9 mouse cellular contexts compared by ENCODE assay signal in genomic region chr2:60905283-60905682, GRCm38 (mm10). TPM values are rescaled to one million over a fixed set of nuclear protein-coding genes. Genes with fewer than 3 reads are reported as not detected.
A peak's percentile ranks its signal among the peaks of the same experiment; 100 is the strongest.
DNase-seq lines count a peak whose midpoint lies in the region; ATAC-seq and TF ChIP-seq lines count a peak whose summit lies in the region.
"Had no signal": no experiment of that assay in that cellular context is flagged by ENCODE, and none has a peak within 500 bp of the region (broad histone marks: within the 10 kb centered on the region; RNA-seq: fewer than 3 reads in every experiment).

No protein-coding gene starts in this region.

- ATAC-seq in forebrain, embryonic 14.5 days: no peak
- ATAC-seq in forebrain, embryonic 11.5 days (replicated peaks; ENCODE audit: low FRiP score): no peak
- ATAC-seq in liver, postnatal 0 days: no peak

- peak; percentile 61 for TF ChIP-seq CTCF in left cerebral cortex, adult 2 months (IDR thresholded peaks at IDR 0.05)
- TF ChIP-seq CTCF in liver, postnatal 0 days (IDR thresholded peaks at IDR 0.05; ENCODE audit: low read depth): peak; percentile 59

- intact Hi-C loops in left cerebral cortex, adult 2 months (cut with DNase I): loop anchor here (1.0 to 5.0 kb wide), 2 partner anchors 497 to 550 kb away; no protein-coding TSS in a partner anchor

- WGBS in forebrain, embryonic 14.5 days: 28% methylated on average over 3 of the region's 3 CpGs
- WGBS in forebrain, embryonic 11.5 days: 36% methylated on average over 3 of the region's 3 CpGs
- WGBS in liver, postnatal 0 days (ENCODE audit: insufficient replicate concordance): 4% methylated on average over 3 of the region's 3 CpGs

- H3K4me2 ChIP-seq in forebrain, embryonic 14.5 days (ENCODE audit: low read length): no peak overlapping the region
- H3K4me2 ChIP-seq in forebrain, embryonic 11.5 days (ENCODE audit: low read depth, low read length, severe bottlenecking): no peak overlapping the region
- no peak overlapping the region for H3K4me2 ChIP-seq in liver, postnatal 0 days (ENCODE audit: low read depth, low read length)

- TF ChIP-seq EP300 in liver, postnatal 0 days (IDR thresholded peaks at IDR 0.05; ENCODE audit: low read depth): 0 out of 2 replicates have a peak, but pooled peaks have one; percentile 14

- 0 out of 2 replicates have a peak, but pooled peaks cover 3% of the 10 kb centered on the region for H3K27me3 ChIP-seq in forebrain, embryonic 14.5 days (replicated peaks; ENCODE audit: control insufficient read depth, insufficient read depth, low read length)
- no peaks in the 10 kb centered on the region for H3K27me3 ChIP-seq in forebrain, embryonic 11.5 days (ENCODE audit: control insufficient read depth, insufficient read depth, low read length)
- no peaks in the 10 kb centered on the region for H3K27me3 ChIP-seq in liver, postnatal 0 days (ENCODE audit: insufficient read depth, low read length)

- no peaks in the 10 kb centered on the region for H3K36me3 ChIP-seq in forebrain, embryonic 14.5 days (ENCODE audit: control insufficient read depth, insufficient read depth, low read length)
- no peaks in the 10 kb centered on the region for H3K36me3 ChIP-seq in forebrain, embryonic 11.5 days (ENCODE audit: control insufficient read depth, insufficient read depth, low read length)
- H3K36me3 ChIP-seq in liver, postnatal 0 days (replicated peaks; ENCODE audit: insufficient read depth, low read length): no peaks in the 10 kb centered on the region

- H3K4me3 ChIP-seq in forebrain, embryonic 14.5 days (ENCODE audit: low read depth, low read length): no peak overlapping the region
- H3K4me3 ChIP-seq in forebrain, embryonic 11.5 days (ENCODE audit: low read depth, low read length): no peak overlapping the region
- H3K4me3 ChIP-seq in left cerebral cortex, adult 2 months: no peak overlapping the region
- H3K4me3 ChIP-seq in liver, postnatal 0 days (ENCODE audit: low read depth, low read length): no peak overlapping the region

- no peak overlapping the region for H3K9ac ChIP-seq in forebrain, embryonic 14.5 days (ENCODE audit: low read length)
- H3K9ac ChIP-seq in forebrain, embryonic 11.5 days (ENCODE audit: low read length): no peak overlapping the region
- H3K9ac ChIP-seq in liver, postnatal 0 days (replicated peaks): no peak overlapping the region

- H3K9me3 ChIP-seq in forebrain, embryonic 14.5 days (replicated peaks; ENCODE audit: control insufficient read depth, low read length): no peaks in the 10 kb centered on the region
- no peaks in the 10 kb centered on the region for H3K9me3 ChIP-seq in forebrain, embryonic 11.5 days (ENCODE audit: control insufficient read depth, low read length)
- H3K9me3 ChIP-seq in liver, postnatal 0 days (ENCODE audit: low read length): no peaks in the 10 kb centered on the region

- DNase-seq in forebrain, embryonic 14.5 days (ENCODE audit: low spot score): peak; percentile 58
- DNase-seq in forebrain, embryonic 11.5 days (ENCODE audit: low spot score): no peak
- DNase-seq in left cerebral cortex, adult 2 months (ENCODE audit: extremely low spot score in 1 of 2, low spot score in 2 of 2): no peak
- no peak for DNase-seq in left cerebral cortex, adult 9 months (ENCODE audit: low spot score in 2 of 2)
- peak; percentile 74 for DNase-seq in adipocyte (ENCODE audit: low spot score)
- DNase-seq in liver, postnatal 0 days: no peak
- DNase-seq in left cerebral cortex, adult 18-20 months (ENCODE audit: low spot score in 2 of 2): no peak
- DNase-seq in layer of hippocampus, adult 8-10 months (ENCODE audit: low spot score in 2 of 2): no peak
- DNase-seq: cerebellum, adult 9-10 months had no signal

- no peaks in the 10 kb centered on the region for H3K4me1 ChIP-seq in forebrain, embryonic 14.5 days (ENCODE audit: control insufficient read depth, insufficient read depth, low read length)
- H3K4me1 ChIP-seq in forebrain, embryonic 11.5 days (replicated peaks; ENCODE audit: control insufficient read depth, insufficient read depth, low read length): no peaks in the 10 kb centered on the region
- H3K4me1 ChIP-seq in liver, postnatal 0 days (ENCODE audit: insufficient read depth): peaks cover 20% of the 10 kb centered on the region

- no peak overlapping the region for H3K27ac ChIP-seq in forebrain, embryonic 14.5 days (ENCODE audit: low read depth, low read length)
- H3K27ac ChIP-seq in forebrain, embryonic 11.5 days (ENCODE audit: low read depth, low read length): no peak overlapping the region
- no peak overlapping the region for H3K27ac ChIP-seq in left cerebral cortex, adult 2 months
- H3K27ac ChIP-seq in liver, postnatal 0 days (ENCODE audit: low read depth): no peak overlapping the region

RNA-seq across cellular contexts. Expression of gene Rbms1, which starts 57.7 kb away (rescaled TPM):
- polyA plus RNA-seq in forebrain, embryonic 14.5 days (2014; fragmentation: Nextera tagmentation; extraction: Ambion mirVana): 20.0 and 21.6 TPM in 2 replicates
- polyA plus RNA-seq in forebrain, embryonic 11.5 days (2014; fragmentation: Nextera tagmentation; extraction: Ambion mirVana): 37.8 and 39.5 TPM in 2 replicates
- 10 to 100 TPM; 19.4 to 20.2 TPM for total RNA-seq in left cerebral cortex, adult 2 months (2021)
- 36.5 and 38.5 TPM in 2 replicates for polyA plus RNA-seq in liver, postnatal 0 days (2015; fragmentation: Nextera tagmentation; extraction: Ambion mirVana)
- 10 to 100 TPM; 17.9 to 20.3 TPM for total RNA-seq in left cerebral cortex, adult 18-20 months (2021)
- total RNA-seq in layer of hippocampus, adult 8-10 months (2022): 10 to 100 TPM; 12.5 to 16.6 (median 13.3) TPM

Comparison
In these comparisons a context has a peak if more than half of its experiments do, and no peak if none do; other contexts are left out.
1. DNase-seq: peak in forebrain, embryonic 14.5 days (single experiment) and adipocyte (single experiment); none in forebrain, embryonic 11.5 days (single experiment), left cerebral cortex, adult 2 months (0 of 2), left cerebral cortex, adult 9 months (0 of 2), liver, postnatal 0 days (single experiment), left cerebral cortex, adult 18-20 months (0 of 2) and layer of hippocampus, adult 8-10 months (0 of 2).